Mouse (Mus musculus) left cerebral cortex, postnatal 36 days (tissue): Measurements from ENCODE around the gene Cers5. TPM values are rescaled to one million over a fixed set of nuclear protein-coding genes. Genes with fewer than 3 reads are reported as not detected.
"Not testable (repeated sequence)": the region's sequence is repeated elsewhere in the genome, so short reads cannot be mapped to it uniquely, and the experiment has no call there.

ENCODE experiments used
- DNase-seq, 2 experiments: peaks; one replicate each; pipeline ENCODE4 v3.0.0; 2021 to 2022; ENCODE audit warnings: low spot score in 2 of 2, mixed read lengths in 1 of 2
- intact Hi-C: fragments of 180-260 bp; cut with DNase I; formaldehyde crosslinking; loops from one replicate; pipeline ENCODE4 v1.15.1; 2025
- total RNA-seq, 2 experiments: library from RNA; stranded (reverse); gene quantifications; 2 replicates each; pipeline ENCODE4 v1.2.3; 2021

Gene Cers5
- 10 to 100 TPM; 32.3 to 42.2 TPM for total RNA-seq

DNA sequence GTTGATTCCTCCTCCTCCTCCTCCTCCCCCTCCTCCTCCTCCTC, at the start of gene Cers5:
Gene Cers5 (minus strand): TSS at position 5 of the 44 bp plus-strand sequence.
- intact Hi-C loops = loop anchor here (5.0 kb wide), 2 partner anchors 45 to 65 kb away; partner anchors contain the start of genes Cox14 and Gm17349
- not testable (repeated sequence) for DNase-seq

DNA sequence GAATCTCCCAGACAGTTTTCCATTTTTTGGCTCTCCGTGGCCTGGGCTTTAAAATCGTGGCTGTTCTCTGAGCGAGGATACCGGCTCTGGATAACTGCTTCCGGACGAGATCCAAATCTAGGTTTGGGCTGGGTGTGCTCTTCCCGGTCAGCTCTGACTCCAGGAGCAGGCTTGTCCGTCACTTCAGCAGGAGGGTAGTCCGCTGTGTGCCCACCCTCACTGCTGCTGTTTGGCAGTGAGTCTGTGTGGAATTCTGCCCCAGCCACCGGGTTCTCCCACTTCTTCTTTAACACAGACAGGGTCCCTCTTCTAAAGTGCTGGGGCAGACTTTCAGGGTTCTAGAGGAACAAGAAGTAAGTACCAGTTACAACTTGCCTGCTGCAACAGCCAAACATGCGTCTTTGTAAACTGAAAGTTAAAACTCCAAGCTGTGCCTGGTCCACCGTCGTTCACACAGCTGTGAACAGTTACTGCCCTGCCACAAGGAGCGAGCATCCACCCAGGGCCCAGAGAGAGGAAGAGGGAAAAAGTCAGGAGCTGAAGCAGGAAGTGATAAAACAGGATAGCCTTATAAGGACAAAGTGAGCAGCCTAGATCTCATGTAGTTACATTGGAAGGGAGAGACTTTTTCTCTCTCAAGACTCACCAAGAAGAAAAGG, 47.1 kb upstream of the Cers5 start:
- no peak for DNase-seq
- intact Hi-C loops = loop anchor here (5.0 kb wide), 1 partner anchor 38 kb away; no protein-coding TSS in a partner anchor

- intact Hi-C loops = loop anchor here (5.0 kb wide), 1 partner anchor 38 kb away; no protein-coding TSS in a partner anchor
- no peak for DNase-seq
Measured at GRCm38 (mm10) chr15:99819109-99819440, 46.4 kb upstream of the Cers5 start.

- DNase-seq = no peak
- intact Hi-C loops = loop anchor here (5.0 kb wide), 1 partner anchor 39 kb away; no protein-coding TSS in a partner anchor
Measured at GRCm38 (mm10) chr15:99818321-99819108, 45.8 kb upstream of the Cers5 start.

GRCm38 (mm10) chr15:99817343-99818235, 44.9 kb upstream of the Cers5 start:
- intact Hi-C loops = loop anchor here (5.0 kb wide), 1 partner anchor 40 kb away; no protein-coding TSS in a partner anchor

DNA sequence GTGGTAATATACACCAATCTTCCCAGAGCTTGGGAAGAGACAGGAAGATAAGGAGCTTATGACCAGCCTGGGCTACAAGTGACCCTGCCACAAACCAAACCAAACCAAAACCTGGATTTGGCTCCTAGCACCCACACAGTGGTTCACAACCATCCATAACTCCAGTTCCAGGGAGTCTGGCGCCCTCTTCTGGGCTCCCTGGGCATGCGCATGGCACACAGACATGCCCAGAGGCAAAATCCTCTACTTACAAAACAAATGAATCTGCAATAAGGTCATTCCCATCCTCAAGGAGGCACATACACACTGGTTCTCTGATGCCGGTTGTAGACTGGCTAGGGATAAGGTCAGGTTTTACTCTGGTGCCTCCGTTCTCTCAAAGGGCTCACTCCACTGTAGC, 43.3 kb upstream of the Cers5 start:
- no peak for DNase-seq
- intact Hi-C loops = loop anchor here (5.0 kb wide), 1 partner anchor 41 kb away; no protein-coding TSS in a partner anchor

More at GRCm38 (mm10) chr15:99817343-99818235, 44.9 kb upstream of the Cers5 start:
- no peak for DNase-seq

DNA sequence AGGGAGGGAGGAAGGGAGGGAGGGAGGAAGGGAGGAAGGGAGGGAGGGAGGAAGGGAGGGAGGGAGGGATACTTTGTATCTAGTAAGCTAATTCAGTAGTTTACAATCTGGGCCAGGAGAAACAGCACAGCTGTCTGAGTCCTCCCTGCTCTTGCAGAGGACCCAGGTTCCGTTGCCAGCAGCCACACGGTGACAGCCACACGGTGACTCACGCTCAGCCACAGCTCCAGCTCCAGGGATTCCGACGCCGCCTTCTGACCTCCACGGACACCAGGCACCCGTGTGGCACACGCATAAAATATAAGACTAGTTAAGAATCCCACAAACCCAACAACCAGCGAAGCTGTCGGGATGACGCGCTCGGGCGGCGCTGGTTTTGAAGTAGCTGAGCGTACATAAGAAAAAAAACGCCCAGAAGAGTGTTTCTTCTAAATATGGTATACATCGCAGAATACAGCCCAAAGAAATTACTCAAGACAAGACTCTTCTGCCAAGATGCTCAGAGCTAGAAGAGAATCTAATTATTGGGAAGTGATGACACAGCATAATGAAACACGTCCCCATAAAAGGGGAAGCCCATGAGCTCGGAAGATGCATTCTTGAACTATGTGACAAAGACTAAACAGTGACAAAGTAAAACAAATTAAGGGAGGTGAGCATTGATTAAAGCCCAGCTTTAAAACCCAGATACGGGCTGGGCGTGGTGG, 42.0 kb upstream of the Cers5 start:
- intact Hi-C loops = loop anchor here (5.0 kb wide), 1 partner anchor 43 kb away; no protein-coding TSS in a partner anchor
- no peak for DNase-seq

GRCm38 (mm10) chr15:99813639-99814038, 41.0 kb upstream of the Cers5 start:
- no peak for DNase-seq
- intact Hi-C loops = no loop called here

GRCm38 (mm10) chr15:99812097-99812496, 39.4 kb upstream of the Cers5 start:
- intact Hi-C loops = no loop called here
- DNase-seq = no peak

DNA sequence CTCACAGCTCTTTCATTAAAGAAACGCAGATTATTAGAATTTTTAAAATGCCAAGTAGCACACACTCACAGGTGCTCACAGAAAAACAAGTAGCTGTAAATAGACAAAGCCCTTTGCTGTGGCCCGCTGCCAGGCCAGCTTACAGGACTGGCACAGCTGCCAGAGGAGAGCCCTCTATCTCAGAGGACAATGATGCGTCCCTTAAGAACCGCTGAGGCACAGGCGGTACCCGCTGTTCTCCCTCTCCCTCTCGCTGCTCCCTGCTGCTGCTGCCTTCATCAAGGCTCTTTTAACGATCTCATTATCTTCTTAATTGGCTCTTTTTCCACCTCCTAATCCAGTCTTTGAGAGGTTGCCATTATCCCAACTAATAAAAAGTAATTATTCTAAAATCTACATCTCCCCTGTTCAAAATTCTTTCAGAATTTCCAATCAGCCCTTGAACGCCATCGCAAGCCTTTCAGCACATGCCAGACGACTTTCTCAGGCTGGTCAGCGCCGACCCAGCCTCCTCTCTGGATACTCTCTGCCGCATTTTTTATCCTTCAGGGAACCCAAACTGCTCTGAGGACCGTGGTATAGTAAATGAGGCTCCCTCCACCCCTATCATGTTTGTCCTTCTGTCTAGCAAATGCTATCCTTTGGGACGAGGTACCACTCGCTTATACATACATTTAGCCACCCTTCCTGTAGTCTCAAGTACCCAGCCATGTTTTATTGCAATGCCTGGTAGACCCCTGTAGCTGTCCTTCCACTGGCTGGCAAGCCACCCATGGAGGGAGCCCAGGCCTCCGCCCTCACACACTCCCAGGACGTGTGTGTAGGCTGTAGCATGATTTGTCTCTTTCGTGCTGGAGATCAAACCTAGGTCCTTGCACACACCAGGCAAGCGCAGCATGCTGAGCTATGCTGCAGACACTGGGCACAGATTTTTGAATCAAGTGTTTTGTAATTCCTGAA, 35.4 kb upstream of the Cers5 start:
- intact Hi-C loops = no loop called here

GRCm38 (mm10) chr15:99806171-99806570, 33.5 kb upstream of the Cers5 start:
- intact Hi-C loops = no loop called here
- DNase-seq = no peak

More for the DNA sequence above, 35.4 kb upstream of the Cers5 start:
- DNase-seq = no peak

DNA sequence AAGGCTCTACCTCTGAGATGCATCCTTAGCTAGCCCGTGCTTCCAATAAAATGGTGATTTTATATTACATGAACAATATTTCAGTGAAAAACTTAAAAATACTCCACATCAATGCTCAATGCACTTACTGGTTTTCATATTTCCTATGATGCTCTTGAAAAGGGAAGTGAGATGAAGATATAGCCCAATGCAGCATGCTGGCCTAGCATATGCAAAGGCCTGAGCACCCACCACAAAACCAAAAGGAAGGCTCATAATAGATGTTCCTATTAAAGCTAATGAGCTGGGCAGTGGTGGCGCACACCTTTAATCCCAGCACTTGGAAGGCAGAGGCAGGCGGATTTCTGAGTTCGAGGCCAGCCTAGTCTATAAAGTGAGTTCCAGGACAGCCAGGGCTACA, 33.0 kb upstream of the Cers5 start:
- intact Hi-C loops = no loop called here

DNA sequence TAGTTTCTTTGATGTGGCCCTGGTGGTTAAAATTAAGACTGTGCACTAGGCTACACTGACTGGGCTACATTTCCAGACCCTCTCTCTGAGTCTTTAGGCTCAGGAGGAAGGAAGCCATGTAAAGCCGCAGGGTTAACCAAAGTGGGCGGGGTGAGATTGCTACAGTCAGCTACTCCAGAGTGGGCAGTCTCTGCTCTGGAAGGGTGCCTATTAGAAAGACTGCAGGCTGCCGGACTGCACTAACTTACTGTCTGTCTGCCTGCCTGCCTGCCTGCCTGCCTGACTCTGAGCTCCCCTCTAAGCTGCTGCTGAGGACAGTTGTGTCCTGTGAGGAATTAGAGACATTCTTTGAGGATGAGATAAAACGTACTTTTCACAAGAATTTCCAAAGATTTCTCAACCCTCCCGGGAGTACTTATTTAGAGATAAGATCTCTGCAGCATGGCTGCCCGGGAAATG, 30.5 kb upstream of the Cers5 start:
- no peak for DNase-seq
- intact Hi-C loops = no loop called here

More for the DNA sequence above, 33.0 kb upstream of the Cers5 start:
- no peak for DNase-seq

- intact Hi-C loops = no loop called here
- DNase-seq = no peak
Measured at GRCm38 (mm10) chr15:99801885-99802572, 29.3 kb upstream of the Cers5 start.

GRCm38 (mm10) chr15:99799706-99800105, 27.0 kb upstream of the Cers5 start:
- intact Hi-C loops = no loop called here

GRCm38 (mm10) chr15:99797898-99798297, 25.2 kb upstream of the Cers5 start:
- intact Hi-C loops = no loop called here
- no peak for DNase-seq

More at GRCm38 (mm10) chr15:99799706-99800105, 27.0 kb upstream of the Cers5 start:
- DNase-seq = no peak

- DNase-seq = no peak
- intact Hi-C loops = no loop called here
Measured at GRCm38 (mm10) chr15:99796735-99797134, 24.1 kb upstream of the Cers5 start.

DNA sequence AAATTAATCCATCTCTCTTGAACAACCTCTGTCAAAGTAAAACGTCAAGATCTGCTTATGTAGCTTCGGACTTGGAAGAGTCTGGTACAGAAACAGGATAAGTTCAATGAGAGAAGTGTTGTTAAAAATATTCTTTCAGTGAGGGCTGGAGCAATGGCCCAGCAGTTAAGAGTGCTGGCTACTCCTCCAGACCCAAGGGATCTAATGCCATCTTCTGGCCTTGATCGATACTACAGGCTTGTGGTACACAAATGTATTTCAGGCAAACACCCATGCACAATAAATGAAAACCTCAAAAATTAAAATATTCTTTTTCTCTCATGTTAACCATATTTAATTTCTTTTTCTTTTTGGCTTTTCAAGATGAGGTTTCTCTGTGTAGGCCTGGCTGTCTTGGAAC, 23.4 kb upstream of the Cers5 start:
- intact Hi-C loops = no loop called here

More for the DNA sequence above, 23.4 kb upstream of the Cers5 start:
- DNase-seq = no peak
